Mouse (Mus musculus) midbrain, embryonic 10.5 days (tissue): ENCODE results near the gene Stra6. TPM values are rescaled to one million over a fixed set of nuclear protein-coding genes. Genes with fewer than 3 reads are reported as not detected.

ENCODE experiments used
- DNase-seq: peaks from one replicate; pipeline ENCODE4 v3.0.0-alpha.2; 2017; ENCODE audit warnings: low spot score
- H3K27ac ChIP-seq: fragments of 300-500 bp; sonication (generic); replicated peaks from 2 replicates; pipeline ENCODE4 v1.5.1; 2016; ENCODE audit warnings: mild to moderate bottlenecking
- H3K27me3 ChIP-seq: fragments of 300-500 bp; sonication (generic); 2 replicates; pipeline ENCODE4 v1.6.1; 2016; ENCODE audit warnings: low read depth, mild to moderate bottlenecking; ENCODE audit not compliant: poor library complexity, severe bottlenecking
- H3K36me3 ChIP-seq: fragments of 300-500 bp; sonication (generic); 2 replicates; pipeline ENCODE4 v1.6.1; 2016; ENCODE audit warnings: mild to moderate bottlenecking, moderate library complexity
- H3K4me1 ChIP-seq: fragments of 300-500 bp; sonication (generic); 2 replicates; pipeline ENCODE4 v1.6.1; 2016
- H3K4me3 ChIP-seq: fragments of 300-500 bp; sonication (generic); 2 replicates; pipeline ENCODE4 v1.5.1; 2016; ENCODE audit warnings: mild to moderate bottlenecking, moderate library complexity
- H3K9me3 ChIP-seq: fragments of 300-500 bp; sonication (generic); replicated peaks from 2 replicates; pipeline ENCODE4 v1.6.1; 2016; ENCODE audit warnings: mild to moderate bottlenecking
- WGBS: fragments of 180-500 bp; shearing (Covaris S2); methylation state at CpG from one replicate; pipeline ENCODE4 v1.1.7; 2016; 5-methylcytosine and 5-hydroxymethylcytosine counted together
- polyA plus RNA-seq: library from polyadenylated mRNA; unstranded; fragments of >200 nt; fragmentation: Nextera tagmentation; extraction: Ambion mirVana; gene quantifications from 2 replicates; pipeline ENCODE4 v1.2.1, GENCODE M21; 2016

Stra6 gene
- polyA plus RNA-seq, 1 experiment from 2014 or later, result 15.2 TPM

DNA sequence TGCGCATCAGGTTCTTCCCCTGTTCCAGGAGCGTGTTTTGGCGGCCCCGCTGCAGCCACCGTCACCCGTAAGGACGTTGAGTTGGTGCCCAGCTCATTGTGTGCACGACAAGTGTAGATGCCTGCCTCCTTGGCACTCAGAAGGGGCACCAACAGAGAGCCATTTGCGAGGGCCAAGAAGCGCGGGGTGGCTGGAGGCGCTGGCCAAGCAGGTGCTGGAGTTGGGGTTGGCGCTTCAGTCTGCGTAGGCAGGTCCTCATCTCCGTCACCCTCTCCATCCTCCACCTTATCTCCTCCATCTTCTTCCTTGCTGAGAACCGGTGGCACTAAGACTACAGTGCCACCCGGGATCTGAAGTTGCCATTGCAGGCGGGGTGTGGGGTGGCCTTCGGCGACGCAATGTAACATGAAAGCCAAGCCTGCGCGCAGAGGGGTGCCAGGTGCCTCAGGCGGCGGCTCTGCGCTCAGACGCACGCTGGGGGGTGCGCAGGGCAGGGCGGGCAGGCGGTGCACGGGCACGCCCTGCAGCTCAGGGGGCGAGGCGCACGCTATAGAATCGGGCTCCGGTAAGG, 135.3 kb downstream of the Stra6 start:
- Histone ChIP-seq H3K9me3 (no peaks in the 10 kb centered on the region), H3K4me3 (peak overlapping the region; percentile 53), H3K27me3 (peaks cover 100% of the 10 kb centered on the region), H3K4me1 (peaks cover 83% of the 10 kb centered on the region), H3K27ac (peak overlapping the region; percentile 50), H3K36me3 (no peaks in the 10 kb centered on the region)
- no peak for DNase-seq
- whole genome bisulfite sequencing, result under 1% methylated on average over 38 of the region's 38 CpGs

GRCm38 (mm10) chr9:58199381-58200269, 136.0 kb downstream of the Stra6 start:
- H3K27me3 ChIP-seq, result peaks cover 100% of the 10 kb centered on the region
- no peaks in the 10 kb centered on the region for H3K36me3 ChIP-seq
- under 1% methylated on average over 41 of the region's 41 CpGs for WGBS
- peaks cover 91% of the 10 kb centered on the region for H3K4me1 ChIP-seq
- peak overlapping the region; percentile 74 for H3K27ac ChIP-seq
- no peaks in the 10 kb centered on the region for H3K9me3 ChIP-seq
- DNase-seq, result peak; percentile 46
- peak overlapping the region; percentile 53 for H3K4me3 ChIP-seq

- no peaks in the 10 kb centered on the region for H3K36me3 ChIP-seq
- H3K4me1 ChIP-seq, result peaks cover 88% of the 10 kb centered on the region
- 8% methylated on average over 11 of the region's 11 CpGs for WGBS
- peak overlapping the region; percentile 53 for H3K4me3 ChIP-seq
- DNase-seq, result no peak
- no peaks in the 10 kb centered on the region for H3K9me3 ChIP-seq
- peaks cover 100% of the 10 kb centered on the region for H3K27me3 ChIP-seq
- H3K27ac ChIP-seq, result peak overlapping the region; percentile 74; the same call in 1 of the 2 replicates
Measured at GRCm38 (mm10) chr9:58200270-58201090, 136.9 kb downstream of the Stra6 start.

DNA sequence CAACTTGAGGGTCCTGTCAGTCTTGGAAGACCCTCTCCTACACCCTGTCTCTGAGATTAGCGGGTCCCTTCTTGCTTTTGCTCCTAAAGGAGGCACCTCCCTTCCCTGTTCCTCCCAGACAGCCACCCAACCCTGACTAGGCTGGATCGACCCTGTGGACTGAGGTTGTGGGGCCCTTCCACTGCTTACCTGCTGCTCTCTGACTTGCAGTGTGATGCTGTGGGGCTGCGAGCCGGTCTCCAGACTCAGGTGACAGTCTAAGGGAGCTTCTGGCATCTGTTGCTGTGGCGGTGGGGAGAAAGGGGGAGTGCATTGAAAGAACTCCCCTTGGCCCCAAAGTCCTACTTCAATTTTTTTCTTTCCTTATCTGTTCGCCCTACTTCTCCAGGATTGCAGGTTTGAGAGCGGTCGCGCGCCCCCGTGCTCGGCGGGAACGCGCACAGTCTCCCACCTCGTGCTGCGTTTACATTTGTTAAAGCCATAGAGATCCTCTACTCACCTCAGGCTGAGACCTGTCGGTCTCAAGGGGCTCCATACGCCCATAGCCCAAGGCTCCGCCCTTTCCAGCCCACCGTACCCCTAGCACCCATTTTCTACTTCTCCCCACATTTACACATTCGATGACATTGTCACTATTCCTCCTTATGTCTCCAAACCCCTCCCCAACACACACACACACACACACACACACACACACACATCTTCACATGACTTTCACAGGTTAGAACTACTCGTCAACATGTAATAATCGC, 137.7 kb downstream of the Stra6 start:
- WGBS, result 1% methylated on average over 24 of the region's 24 CpGs
- peak overlapping the region; percentile 74; the same call in 1 of the 2 replicates for H3K27ac ChIP-seq
- H3K9me3 ChIP-seq, result no peaks in the 10 kb centered on the region
- peak overlapping the region; percentile 53 for H3K4me3 ChIP-seq
- H3K4me1 ChIP-seq, result peaks cover 80% of the 10 kb centered on the region
- H3K27me3 ChIP-seq, result peaks cover 100% of the 10 kb centered on the region
- DNase-seq, result no peak
- H3K36me3 ChIP-seq, result no peaks in the 10 kb centered on the region

- DNase-seq, result peak; percentile 44
- no peaks in the 10 kb centered on the region for H3K36me3 ChIP-seq
- H3K4me3 ChIP-seq, result peak overlapping the region; percentile 53
- peak overlapping the region; percentile 74 for H3K27ac ChIP-seq
- peaks cover 99% of the 10 kb centered on the region for H3K27me3 ChIP-seq
- peaks cover 73% of the 10 kb centered on the region for H3K4me1 ChIP-seq
- H3K9me3 ChIP-seq, result no peaks in the 10 kb centered on the region
- WGBS, result under 1% methylated on average over 37 of the region's 37 CpGs
Measured at GRCm38 (mm10) chr9:58201861-58202549, 138.4 kb downstream of the Stra6 start.

DNA sequence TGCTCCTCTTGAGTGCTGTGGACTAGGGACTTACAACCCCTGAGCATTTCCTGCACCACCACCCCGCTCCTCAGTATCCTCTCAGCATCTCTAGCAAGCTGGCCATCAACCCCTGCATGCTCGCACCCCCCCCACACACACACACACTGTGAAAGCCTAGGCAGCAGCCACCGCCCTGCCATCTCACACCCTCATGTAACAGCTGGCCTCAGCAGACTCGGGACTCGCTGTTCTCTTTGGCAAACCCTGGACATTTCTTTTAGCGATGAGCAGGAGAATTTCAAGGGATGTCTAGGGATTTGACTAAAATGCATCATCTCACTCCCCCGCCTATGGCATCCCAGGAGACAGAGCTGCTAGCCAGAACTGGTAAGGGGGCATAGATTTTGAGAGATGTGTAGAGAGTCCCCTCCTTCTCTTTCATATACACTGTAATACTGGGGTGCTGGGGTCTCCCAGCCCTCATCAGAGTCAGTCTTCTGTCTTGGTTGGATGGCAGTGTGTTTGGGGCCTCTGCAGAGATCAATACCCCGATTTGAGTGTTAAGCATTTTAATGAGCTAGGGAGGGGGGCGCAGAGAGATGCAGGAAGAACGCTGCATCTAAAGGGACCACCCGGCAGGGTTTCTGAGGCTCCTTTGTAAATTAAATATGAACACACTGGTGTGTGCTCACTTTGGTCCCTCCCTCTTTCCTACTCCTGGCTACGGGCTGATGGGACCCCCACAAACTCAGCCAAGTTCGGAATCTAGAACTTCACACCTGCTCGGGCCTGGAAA, 139.3 kb downstream of the Stra6 start:
- H3K4me1 ChIP-seq, result peaks cover 64% of the 10 kb centered on the region
- peaks cover 95% of the 10 kb centered on the region for H3K27me3 ChIP-seq
- WGBS, result under 1% methylated on average over 14 of the region's 14 CpGs
- H3K27ac ChIP-seq, result peak overlapping the region; percentile 74; the same call in 1 of the 2 replicates
- DNase-seq, result peak; percentile 37
- no peaks in the 10 kb centered on the region for H3K36me3 ChIP-seq
- H3K9me3 ChIP-seq, result no peaks in the 10 kb centered on the region
- peak overlapping the region; percentile 53 for H3K4me3 ChIP-seq

Other genes with a start within 250 kb of the Stra6 start
- 40.2 and 41.0 TPM in 2 replicates for gene Arid3b, start 227.0 kb upstream of the Stra6 start, polyA plus RNA-seq
- gene Ubl7, start 152.8 kb upstream of the Stra6 start, polyA plus RNA-seq, result 111 and 120 TPM in 2 replicates
- gene Sema7a, start 123.7 kb upstream of the Stra6 start, polyA plus RNA-seq, result 0.26 and 0.27 TPM in 2 replicates
- gene Cyp11a1, start 57.4 kb upstream of the Stra6 start, polyA plus RNA-seq, result 0.07 and 0.09 TPM in 2 replicates
- gene Ccdc33, start 55.0 kb downstream of the Stra6 start, polyA plus RNA-seq, result 0.51 and 0.62 TPM in 2 replicates
- 7.4 and 15.4 TPM in 2 replicates for gene Islr, start 140.5 kb downstream of the Stra6 start, polyA plus RNA-seq
- 5.2 and 8.1 TPM in 2 replicates for gene Islr2, start 140.5 kb downstream of the Stra6 start, polyA plus RNA-seq
- gene Pml, start 186.0 kb downstream of the Stra6 start, polyA plus RNA-seq, result 13.4 and 14.1 TPM in 2 replicates
- 32.2 and 39.9 TPM in 2 replicates for gene Stoml1, start 189.4 kb downstream of the Stra6 start, polyA plus RNA-seq
- gene Loxl1, start 249.4 kb downstream of the Stra6 start, polyA plus RNA-seq, result 6.9 and 10.9 TPM in 2 replicates